Mouse (Mus musculus) bone marrow macrophage, adult 2 months (primary cell): Measurements from ENCODE around the gene Ptprd. TPM values are rescaled to one million over a fixed set of nuclear protein-coding genes. Genes with fewer than 3 reads are reported as not detected.

Source experiments
- H3K27ac ChIP-seq: 2 replicates; pipeline ENCODE4 v1.5.1; 2012; ENCODE audit warnings: low read depth, low read length; ENCODE audit not compliant: insufficient read depth
- H3K4me1 ChIP-seq: 2 replicates; pipeline ENCODE4 v1.6.1; 2012; ENCODE audit warnings: low read length; ENCODE audit not compliant: control insufficient read depth, insufficient read depth
- H3K4me3 ChIP-seq: 2 replicates; pipeline ENCODE4 v1.5.1; 2012; ENCODE audit warnings: mild to moderate bottlenecking, low read length, moderate library complexity; ENCODE audit not compliant: insufficient read depth
- CTCF ChIP-seq: IDR thresholded peaks from 2 replicates; pipeline ENCODE4 v1.5.1; 2012; ENCODE audit warnings: low read depth, mild to moderate bottlenecking, low read length, moderate library complexity
- POLR2A ChIP-seq: IDR thresholded peaks from 2 replicates; pipeline ENCODE4 v1.6.1; 2012; ENCODE audit warnings: mild to moderate bottlenecking, low read depth, low read length, borderline replicate concordance
- polyA plus RNA-seq: library from polyadenylated mRNA; stranded (reverse); fragments of >200 nt; gene quantifications from 2 replicates; pipeline ENCODE4 v1.2.4, GENCODE M21; 2012; ENCODE audit not compliant: missing spikeins, insufficient read depth, insufficient read length

The Ptprd gene
- polyA plus RNA-seq, 1 experiment, result 1.4 TPM

GRCm38 (mm10) chr4:75973322-75973721 lies 2238.4 kb downstream of the Ptprd start:
- TF ChIP-seq CTCF (no peak), POLR2A (no peak)
- Histone ChIP-seq H3K4me3 (no peak overlapping the region), H3K27ac (no peak overlapping the region), H3K4me1 (no peaks in the 10 kb centered on the region)

DNA sequence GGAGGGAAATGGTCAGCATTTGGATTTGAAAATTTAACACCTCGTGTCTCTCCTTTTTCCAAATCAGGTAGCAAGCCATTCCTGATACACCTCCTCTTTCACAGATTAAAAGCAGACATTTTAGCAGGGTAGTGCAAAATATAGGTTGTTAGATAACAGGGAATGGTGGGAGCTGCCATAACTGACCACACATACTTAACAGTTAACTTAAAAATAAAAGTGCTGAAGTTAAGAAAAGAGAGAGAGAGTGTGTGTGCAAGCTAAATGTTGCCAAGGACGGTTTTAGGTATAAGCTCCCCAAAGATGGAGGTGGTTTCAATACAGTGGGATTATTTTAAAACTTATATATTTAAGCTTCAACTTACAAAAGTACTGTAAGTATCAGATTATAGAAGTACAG lies 2241.8 kb downstream of the Ptprd start:
- Histone ChIP-seq H3K27ac (no peak overlapping the region), H3K4me3 (no peak overlapping the region)
- no peak for TF ChIP-seq CTCF
- no peak for TF ChIP-seq POLR2A

DNA sequence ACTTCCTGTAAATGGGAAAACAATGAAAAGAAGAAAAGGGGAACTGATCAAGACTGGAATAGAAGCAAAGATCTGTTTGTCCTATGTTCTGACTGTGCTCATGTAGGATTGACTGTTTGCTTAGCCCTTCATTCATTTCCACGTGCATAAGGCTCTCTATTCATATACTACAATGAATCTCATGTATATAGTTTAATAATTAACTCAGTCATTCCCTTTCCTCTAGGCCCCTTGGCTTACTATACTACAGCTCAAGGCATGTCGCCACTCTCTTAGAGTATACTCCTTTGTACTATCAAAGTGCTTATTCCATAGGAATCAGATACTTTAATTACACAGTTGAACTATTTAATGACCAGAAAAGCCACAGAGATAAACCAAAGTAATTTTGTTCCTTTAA lies 2243.1 kb downstream of the Ptprd start:
- Histone ChIP-seq H3K4me1 (no peaks in the 10 kb centered on the region), H3K27ac (no peak overlapping the region), H3K4me3 (no peak overlapping the region)
- no peak for TF ChIP-seq CTCF
- TF ChIP-seq POLR2A, result no peak

More for the DNA sequence above, 2241.8 kb downstream of the Ptprd start:
- H3K4me1 ChIP-seq, result no peaks in the 10 kb centered on the region

DNA sequence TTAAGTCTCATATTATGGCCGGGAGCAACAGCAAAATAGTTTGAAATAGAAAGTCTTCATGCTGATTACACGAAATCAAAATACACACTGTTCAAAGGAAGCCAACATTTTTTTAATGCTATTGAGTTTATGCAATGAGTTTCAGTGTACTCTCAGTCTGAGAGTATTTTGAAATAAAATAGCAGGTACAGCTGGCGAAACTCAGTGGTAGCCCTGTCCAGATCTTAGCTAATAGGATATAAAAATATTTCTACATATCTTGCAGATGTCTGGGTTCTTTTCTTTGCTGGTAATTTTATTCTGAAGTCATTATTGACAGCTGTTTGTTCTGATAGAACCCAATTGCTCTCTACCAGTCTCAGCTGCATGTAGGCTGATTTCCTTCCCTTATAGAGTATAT lies 2246.0 kb downstream of the Ptprd start:
- H3K4me1 ChIP-seq, result no peaks in the 10 kb centered on the region
- no peak overlapping the region for H3K4me3 ChIP-seq
- TF ChIP-seq CTCF (no peak), POLR2A (no peak)
- H3K27ac ChIP-seq, result no peak overlapping the region

GRCm38 (mm10) chr4:75962916-75963315 lies 2248.8 kb downstream of the Ptprd start:
- Histone ChIP-seq H3K4me3 (no peak overlapping the region), H3K27ac (no peak overlapping the region), H3K4me1 (no peaks in the 10 kb centered on the region)
- no peak for TF ChIP-seq CTCF
- TF ChIP-seq POLR2A, result no peak

DNA sequence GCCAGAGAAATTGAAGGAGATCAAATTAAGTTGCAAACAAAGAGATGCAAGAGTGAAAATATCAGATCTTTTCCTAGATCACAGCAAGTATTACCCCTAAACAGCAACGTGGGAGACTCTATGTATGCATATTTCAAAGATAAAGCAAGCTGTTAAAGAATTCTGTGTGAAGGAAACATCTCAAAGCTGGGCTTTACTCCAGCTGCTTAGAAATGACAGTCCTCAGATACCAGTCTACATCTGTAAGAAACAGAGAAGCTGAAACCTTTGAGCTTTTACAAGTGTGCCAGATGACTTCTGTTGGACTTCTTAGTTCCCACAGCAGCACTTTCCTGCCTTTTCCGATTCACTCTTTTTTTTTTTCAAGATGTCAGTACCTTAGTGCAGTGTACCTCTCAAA lies 2249.9 kb downstream of the Ptprd start:
- TF ChIP-seq POLR2A (no peak), CTCF (no peak)

DNA sequence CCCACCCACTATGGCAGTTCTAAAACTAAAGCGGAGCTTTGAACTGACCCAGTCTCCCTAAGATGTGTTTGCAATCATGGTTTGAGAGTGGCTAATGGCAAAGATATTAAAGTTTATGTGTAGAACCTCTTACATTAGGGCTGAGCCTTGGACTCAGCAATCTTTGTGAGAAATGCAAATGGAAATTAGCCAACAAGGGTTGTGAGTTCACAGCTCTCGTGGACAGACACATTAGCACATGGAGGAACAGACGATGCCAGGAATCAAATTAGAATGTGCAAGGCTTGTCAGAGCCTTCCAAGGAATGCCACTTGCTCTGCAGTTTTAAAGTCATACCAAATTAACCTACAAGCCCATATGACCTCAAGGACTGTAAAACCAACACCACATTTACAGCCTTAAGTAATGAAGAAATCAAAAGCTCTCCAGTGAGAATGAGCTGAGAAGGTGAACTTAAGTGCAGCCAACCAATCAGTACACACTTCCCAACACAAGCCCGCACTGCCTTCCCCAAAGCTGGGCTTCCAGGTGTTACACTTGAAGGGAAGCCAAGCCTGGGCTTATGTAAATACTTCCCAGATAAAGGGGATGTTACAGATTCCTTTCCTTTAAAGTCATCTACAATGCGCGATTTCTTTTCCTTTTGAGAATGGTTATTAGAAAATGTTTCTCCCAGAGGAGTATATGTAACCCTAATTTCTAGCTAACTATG lies 2258.3 kb downstream of the Ptprd start:
- Histone ChIP-seq H3K4me3 (no peak overlapping the region), H3K27ac (no peak overlapping the region), H3K4me1 (no peaks in the 10 kb centered on the region)
- TF ChIP-seq POLR2A (no peak), CTCF (no peak)

More for the DNA sequence above, 2249.9 kb downstream of the Ptprd start:
- no peak overlapping the region for H3K4me3 ChIP-seq
- H3K27ac ChIP-seq, result no peak overlapping the region
- H3K4me1 ChIP-seq, result no peaks in the 10 kb centered on the region

DNA sequence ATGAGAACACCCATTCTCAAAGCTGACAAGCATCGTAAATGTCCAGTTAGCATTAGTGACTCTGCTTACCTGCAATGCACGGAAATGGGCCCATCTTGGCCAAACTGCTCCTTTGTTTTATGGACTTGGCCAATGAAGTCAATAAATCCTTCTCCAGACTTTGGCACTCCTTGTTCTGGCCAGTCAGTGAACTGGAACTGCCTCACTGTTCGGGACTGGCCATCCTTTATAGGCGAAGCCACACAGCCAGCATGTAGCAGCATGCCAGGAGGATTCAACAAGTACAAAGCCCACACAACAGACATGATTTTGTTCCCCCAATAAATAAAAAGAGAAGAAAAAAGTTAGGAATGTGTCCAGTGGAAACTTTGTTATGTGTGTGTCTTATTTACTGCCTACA lies 2261.2 kb downstream of the Ptprd start:
- Histone ChIP-seq H3K4me1 (no peaks in the 10 kb centered on the region), H3K4me3 (no peak overlapping the region), H3K27ac (no peak overlapping the region)
- TF ChIP-seq POLR2A, result no peak
- TF ChIP-seq CTCF, result no peak

- H3K4me1 ChIP-seq, result no peaks in the 10 kb centered on the region
- TF ChIP-seq POLR2A (no peak), CTCF (no peak)
- H3K27ac ChIP-seq, result no peak overlapping the region
- no peak overlapping the region for H3K4me3 ChIP-seq
Measured at GRCm38 (mm10) chr4:75894871-75895270, 2316.9 kb downstream of the Ptprd start.
